Comparison of ENCODE assay signal across 22 mouse cellular contexts in genomic region chr17:37061435-37061834, GRCm38 (mm10). TPM values are rescaled to one million over a fixed set of nuclear protein-coding genes. Genes with fewer than 3 reads are reported as not detected.
"Had no signal": no experiment of that assay in that cellular context is flagged by ENCODE, and none has a peak within 500 bp of the region (broad histone marks: within the 10 kb centered on the region; RNA-seq: fewer than 3 reads in every experiment).

No protein-coding gene starts in this region.

- H3K36me3 ChIP-seq: liver, embryonic 15.5 days had no signal

- H3K27me3 ChIP-seq: kidney, embryonic 15.5 days; liver, embryonic 15.5 days; midbrain, embryonic 12.5 days; neural tube, embryonic 13.5 days; stomach, embryonic 15.5 days had no signal

- DNase-seq: kidney, postnatal 14 days; lung, embryonic 14.5 days; lung, postnatal 4 days; right cerebral cortex, postnatal 14 days; thymus, adult 2 months; thymus, postnatal 25 days had no signal

- H3K27ac ChIP-seq: kidney, embryonic 15.5 days; limb, embryonic 10.5 days; liver, embryonic 15.5 days; midbrain, embryonic 12.5 days; neural tube, embryonic 13.5 days; stomach, embryonic 15.5 days had no signal

- H3K4me1 ChIP-seq: kidney, embryonic 15.5 days; limb, embryonic 10.5 days; liver, embryonic 15.5 days; midbrain, embryonic 12.5 days; neural tube, embryonic 13.5 days; stomach, embryonic 15.5 days had no signal

- ATAC-seq: midbrain, embryonic 16.5 days had no signal

- H3K4me3 ChIP-seq: kidney, embryonic 15.5 days; limb, embryonic 10.5 days; liver, embryonic 15.5 days; midbrain, embryonic 12.5 days; neural tube, embryonic 13.5 days; stomach, embryonic 15.5 days had no signal

- H3K9me3 ChIP-seq: kidney, embryonic 15.5 days; limb, embryonic 10.5 days; liver, embryonic 15.5 days; midbrain, embryonic 12.5 days; neural tube, embryonic 13.5 days; stomach, embryonic 15.5 days had no signal

RNA-seq across cellular contexts. Expression of gene Olfr90, which starts 26.9 kb away (rescaled TPM):
- total RNA-seq: layer of hippocampus, postnatal 10 days; left cerebral cortex, adult 18-20 months; megakaryocyte, adult 5-6 weeks had no signal
- polyA plus RNA-seq: limb, embryonic 14.5 days; liver, embryonic 11.5 days; liver, embryonic 15.5 days; lung, embryonic 14.5 days; midbrain, embryonic 12.5 days; midbrain, embryonic 16.5 days; neural tube, embryonic 13.5 days; spleen, adult 2 months; stomach, embryonic 15.5 days; testis, adult 2 months; thymus, adult 2 months; urinary bladder, adult 2 months had no signal

RNA-seq across cellular contexts. Expression of gene Olfr91, which starts 36.6 kb away (rescaled TPM):
- total RNA-seq: layer of hippocampus, postnatal 10 days; left cerebral cortex, adult 18-20 months; left cerebral cortex, postnatal 14 days; megakaryocyte, adult 5-6 weeks had no signal
- polyA plus RNA-seq: kidney, embryonic 15.5 days; limb, embryonic 10.5 days; limb, embryonic 14.5 days; liver, embryonic 11.5 days; liver, embryonic 15.5 days; lung, embryonic 14.5 days; midbrain, embryonic 12.5 days; midbrain, embryonic 16.5 days; neural tube, embryonic 13.5 days; spleen, adult 2 months; stomach, embryonic 15.5 days; thymus, adult 2 months; urinary bladder, adult 2 months had no signal

RNA-seq across cellular contexts. Expression of gene Mog, which starts 38.2 kb away (rescaled TPM):
- total RNA-seq: megakaryocyte, adult 5-6 weeks had no signal
- polyA plus RNA-seq: limb, embryonic 14.5 days; liver, embryonic 11.5 days; liver, embryonic 15.5 days; spleen, adult 2 months; thymus, adult 2 months had no signal

RNA-seq across cellular contexts. Expression of gene Olfr92, which starts 58.5 kb away (rescaled TPM):
- total RNA-seq: layer of hippocampus, postnatal 10 days; left cerebral cortex, adult 18-20 months; left cerebral cortex, postnatal 14 days; megakaryocyte, adult 5-6 weeks had no signal
- polyA plus RNA-seq: kidney, embryonic 15.5 days; limb, embryonic 10.5 days; limb, embryonic 14.5 days; liver, embryonic 11.5 days; liver, embryonic 15.5 days; lung, embryonic 14.5 days; midbrain, embryonic 12.5 days; midbrain, embryonic 16.5 days; neural tube, embryonic 13.5 days; spleen, adult 2 months; stomach, embryonic 15.5 days; testis, adult 2 months; thymus, adult 2 months; urinary bladder, adult 2 months had no signal
